Mouse (Mus musculus): ENCODE measurements around the gene Zfp599.
"Not testable (repeated sequence)": the region's sequence is repeated elsewhere in the genome, so short reads cannot be mapped to it uniquely, and the experiment has no call there.

DNA sequence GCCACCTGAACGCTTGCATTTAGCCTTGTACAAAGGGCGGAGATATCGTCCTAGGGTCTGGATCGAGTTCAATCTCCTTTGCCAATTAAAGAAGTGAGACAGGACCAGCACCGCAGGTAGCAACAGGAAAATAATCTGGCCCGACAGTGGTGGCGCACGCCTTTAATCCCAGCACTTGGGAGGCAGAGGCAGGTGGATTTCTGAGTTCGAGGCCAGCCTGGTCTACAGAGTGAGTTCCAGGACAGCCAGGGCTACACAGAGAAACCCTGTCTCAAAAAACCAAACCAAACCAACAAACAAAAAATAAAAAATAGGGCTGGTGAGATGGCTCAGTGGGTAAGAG, 48.2 kb upstream of the Zfp599 start:
- not testable (repeated sequence) for TF ChIP-seq POLR2A (IDR thresholded peaks at IDR 0.05; ENCODE audit: borderline replicate concordance, extremely low read depth, low read depth, low read length); CTCF (IDR thresholded peaks at IDR 0.05; ENCODE audit: insufficient read depth, low read length)

All from lung, adult 2 months (tissue).